Mouse (Mus musculus): Measurements from ENCODE around the gene Gm4981.

DNA sequence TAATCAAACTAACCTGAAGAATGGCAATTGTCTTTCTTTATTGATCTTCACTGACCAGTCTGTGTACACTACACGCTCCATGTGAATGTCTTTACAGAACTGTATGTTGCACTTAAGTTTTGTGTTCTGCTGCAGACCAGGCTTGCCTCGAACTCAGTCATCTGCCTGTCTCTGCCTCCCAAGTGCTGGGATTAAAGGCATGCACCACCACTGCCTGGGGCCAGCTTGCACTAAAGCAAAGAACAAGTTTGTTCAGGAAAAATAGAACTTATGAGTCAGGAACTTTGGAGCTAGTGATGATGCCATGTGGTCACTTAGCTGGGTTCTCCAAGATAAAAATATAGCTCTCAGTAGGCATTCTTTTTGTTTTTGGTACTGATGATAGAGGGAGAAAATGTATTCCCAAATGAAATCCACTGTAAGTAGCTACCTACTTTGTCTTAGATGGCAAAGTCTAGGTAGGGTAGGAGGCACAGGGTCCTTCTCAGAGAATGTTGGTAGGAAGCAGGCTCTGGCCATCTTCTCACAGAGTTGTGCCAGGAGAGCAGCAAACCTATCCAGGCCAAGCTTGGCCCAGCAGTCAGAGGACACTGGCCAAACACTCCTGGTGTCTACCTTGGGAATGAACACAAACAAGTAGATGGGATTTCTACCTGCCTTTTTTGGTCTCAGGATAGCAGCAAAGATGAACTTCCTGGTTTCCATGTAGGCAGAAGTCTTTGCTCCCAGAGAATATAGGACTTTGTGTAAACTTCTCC, 26.6 kb downstream of the Gm4981 start:
- TF ChIP-seq GATA1 (IDR thresholded peaks at IDR 0.05; ENCODE audit: borderline replicate concordance, low read length) (no peak), FLI1 (IDR thresholded peaks at IDR 0.05; ENCODE audit: low read length) (no peak)
